In the genomic region with DNA sequence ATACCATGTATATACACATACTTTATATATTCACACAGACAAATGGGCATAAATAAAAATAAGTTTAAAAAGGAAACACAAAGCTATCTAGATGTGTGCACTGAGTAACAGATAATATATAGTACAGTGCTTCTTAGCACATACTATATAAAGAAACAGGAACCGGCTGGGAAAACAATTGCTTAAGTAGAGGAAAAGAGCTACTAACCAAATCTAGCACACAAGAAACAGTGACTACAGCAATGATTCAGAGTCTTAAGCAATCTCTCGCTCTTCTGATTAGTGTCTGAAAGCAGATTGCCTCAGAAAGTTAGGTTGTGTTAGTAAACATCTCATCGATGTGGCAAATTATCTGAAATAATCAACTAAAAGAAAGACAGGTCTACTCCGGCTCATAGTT, we compare ENCODE assay signal across 36 mouse cellular contexts. TPM values are rescaled to one million over a fixed set of nuclear protein-coding genes. Genes with fewer than 3 reads are reported as not detected.
A peak's percentile ranks its signal among the peaks of the same experiment; 100 is the strongest.
DNase-seq lines count a peak whose midpoint lies in the region; ATAC-seq and TF ChIP-seq lines count a peak whose summit lies in the region.
"Had no signal": no experiment of that assay in that cellular context is flagged by ENCODE, and none has a peak within 500 bp of the region (broad histone marks: within the 10 kb centered on the region; RNA-seq: fewer than 3 reads in every experiment).

No protein-coding gene starts in this region.

- no peak for TF ChIP-seq CTCF in layer of hippocampus, adult 2 months (conservative IDR thresholded peaks at IDR 0.05)
- TF ChIP-seq CTCF in liver, postnatal 0 days (IDR thresholded peaks at IDR 0.05; ENCODE audit: low read depth), result no peak

- no peaks in the 10 kb centered on the region for H3K9me3 ChIP-seq in liver, embryonic 12.5 days (replicated peaks)
- H3K9me3 ChIP-seq in liver, postnatal 0 days (ENCODE audit: low read length), result no peaks in the 10 kb centered on the region
- no peaks in the 10 kb centered on the region for H3K9me3 ChIP-seq in midbrain, embryonic 13.5 days
- H3K9me3 ChIP-seq: embryonic facial prominence, embryonic 13.5 days; forebrain, embryonic 12.5 days; heart, embryonic 13.5 days; intestine, embryonic 15.5 days; limb, embryonic 10.5 days; limb, embryonic 15.5 days; lung, embryonic 15.5 days; midbrain, embryonic 15.5 days; neural tube, embryonic 15.5 days had no signal

- H3K4me1 ChIP-seq in liver, embryonic 12.5 days, result peaks cover 75% of the 10 kb centered on the region
- peaks cover 18% of the 10 kb centered on the region for H3K4me1 ChIP-seq in liver, postnatal 0 days (ENCODE audit: insufficient read depth)
- no peaks in the 10 kb centered on the region for H3K4me1 ChIP-seq in midbrain, embryonic 13.5 days (replicated peaks)
- H3K4me1 ChIP-seq: embryonic facial prominence, embryonic 13.5 days; forebrain, embryonic 12.5 days; heart, embryonic 13.5 days; intestine, embryonic 15.5 days; limb, embryonic 10.5 days; limb, embryonic 15.5 days; lung, embryonic 15.5 days; midbrain, embryonic 15.5 days; neural tube, embryonic 15.5 days had no signal

- no peak for DNase-seq in layer of hippocampus, adult 2 months (ENCODE audit: low spot score in 2 of 2)
- no peak for DNase-seq in layer of hippocampus, postnatal 14 days (ENCODE audit: low spot score in 2 of 2)
- peak; percentile 54 for DNase-seq in adipocyte (ENCODE audit: low spot score)
- DNase-seq in liver, postnatal 0 days, result no peak
- no peak for DNase-seq in right cerebral cortex, postnatal 25 days
- DNase-seq in thymus, postnatal 36 days, result no peak
- DNase-seq: adrenal gland, adult 8-10 months; B cell, adult 2 months; cerebellum, adult 11 months; cerebellum, adult 9-10 months; cerebellum, postnatal 36 days; embryo, embryonic 11 days; forebrain, postnatal 0 days; gastrocnemius, postnatal 25 days; heart, adult 2 months; heart, postnatal 10 days; kidney, postnatal 4 days; lung, postnatal 4 days; right cerebral cortex, postnatal 14 days; thymus, adult 18-20 months; thymus, postnatal 4 days had no signal

- H3K9ac ChIP-seq in liver, embryonic 12.5 days, result peak overlapping the region; percentile 37
- H3K9ac ChIP-seq in liver, postnatal 0 days (replicated peaks), result no peak overlapping the region
- H3K9ac ChIP-seq in midbrain, embryonic 13.5 days (replicated peaks), result no peak overlapping the region
- H3K9ac ChIP-seq: embryonic facial prominence, embryonic 13.5 days; forebrain, embryonic 12.5 days; forebrain, postnatal 0 days; heart, embryonic 13.5 days; hindbrain, embryonic 14.5 days; intestine, embryonic 15.5 days; limb, embryonic 15.5 days; lung, embryonic 15.5 days; midbrain, embryonic 15.5 days; neural tube, embryonic 15.5 days had no signal

- peak overlapping the region; percentile 59 for H3K4me2 ChIP-seq in liver, embryonic 12.5 days
- H3K4me2 ChIP-seq in liver, postnatal 0 days (ENCODE audit: low read depth, low read length), result peak overlapping the region; percentile 1; the same call in 1 of the 2 replicates
- H3K4me2 ChIP-seq in midbrain, embryonic 13.5 days (replicated peaks), result no peak overlapping the region
- H3K4me2 ChIP-seq: embryonic facial prominence, embryonic 13.5 days; forebrain, embryonic 12.5 days; heart, embryonic 13.5 days; hindbrain, embryonic 14.5 days; intestine, embryonic 15.5 days; limb, embryonic 15.5 days; lung, embryonic 15.5 days; midbrain, embryonic 15.5 days; neural tube, embryonic 15.5 days had no signal

- no peak for ATAC-seq in liver, embryonic 12.5 days
- ATAC-seq in liver, postnatal 0 days, result no peak
- ATAC-seq in midbrain, embryonic 13.5 days, result no peak
- ATAC-seq: activated CD4-positive, CD25-positive, alpha-beta regulatory T cell, adult 4 months; forebrain, postnatal 0 days; midbrain, embryonic 15.5 days had no signal

- 59% methylated on average over 4 of the region's 4 CpGs for WGBS in liver, embryonic 12.5 days (ENCODE audit: insufficient replicate concordance)
- WGBS in liver, postnatal 0 days (ENCODE audit: insufficient replicate concordance), result 46% methylated on average over 4 of the region's 4 CpGs
- 90% methylated on average over 4 of the region's 4 CpGs for WGBS in midbrain, embryonic 13.5 days

- no peaks in the 10 kb centered on the region for H3K27me3 ChIP-seq in liver, embryonic 12.5 days (replicated peaks)
- H3K27me3 ChIP-seq in liver, postnatal 0 days (ENCODE audit: insufficient read depth, low read length), result no peaks in the 10 kb centered on the region
- no peaks in the 10 kb centered on the region for H3K27me3 ChIP-seq in midbrain, embryonic 13.5 days
- H3K27me3 ChIP-seq: embryonic facial prominence, embryonic 13.5 days; forebrain, embryonic 12.5 days; heart, embryonic 13.5 days; intestine, embryonic 15.5 days; limb, embryonic 15.5 days; lung, embryonic 15.5 days; midbrain, embryonic 15.5 days; neural tube, embryonic 15.5 days had no signal

- H3K4me3 ChIP-seq in layer of hippocampus, adult 2 months, result no peak overlapping the region
- H3K4me3 ChIP-seq in liver, embryonic 12.5 days, result 0 out of 2 replicates have a peak overlapping the region, but pooled peaks have one; percentile 2
- H3K4me3 ChIP-seq in liver, postnatal 0 days (ENCODE audit: low read depth, low read length), result no peak overlapping the region
- H3K4me3 ChIP-seq in midbrain, embryonic 13.5 days (replicated peaks), result no peak overlapping the region
- H3K4me3 ChIP-seq: embryonic facial prominence, embryonic 13.5 days; forebrain, embryonic 12.5 days; heart, adult 2 months; heart, embryonic 13.5 days; intestine, embryonic 15.5 days; limb, embryonic 10.5 days; limb, embryonic 15.5 days; lung, embryonic 15.5 days; midbrain, embryonic 15.5 days; neural tube, embryonic 15.5 days had no signal

- peak overlapping the region; percentile 77; the same call in 1 of the 2 replicates for H3K27ac ChIP-seq in layer of hippocampus, adult 2 months
- H3K27ac ChIP-seq in liver, embryonic 12.5 days, result peak overlapping the region; percentile 98
- peak overlapping the region; percentile 96 for H3K27ac ChIP-seq in liver, postnatal 0 days (ENCODE audit: low read depth)
- no peak overlapping the region for H3K27ac ChIP-seq in midbrain, embryonic 13.5 days
- H3K27ac ChIP-seq: embryonic facial prominence, embryonic 13.5 days; forebrain, embryonic 12.5 days; heart, adult 2 months; heart, embryonic 13.5 days; hindbrain, embryonic 14.5 days; intestine, embryonic 15.5 days; kidney, postnatal 0 days; limb, embryonic 10.5 days; limb, embryonic 15.5 days; lung, embryonic 15.5 days; midbrain, embryonic 15.5 days; neural tube, embryonic 15.5 days had no signal

- TF ChIP-seq EP300 in liver, postnatal 0 days (IDR thresholded peaks at IDR 0.05; ENCODE audit: low read depth), result no peak

- 0 out of 2 replicates have a peak, but pooled peaks cover 13% of the 10 kb centered on the region for H3K36me3 ChIP-seq in liver, embryonic 12.5 days
- no peaks in the 10 kb centered on the region for H3K36me3 ChIP-seq in liver, postnatal 0 days (replicated peaks; ENCODE audit: insufficient read depth, low read length)
- no peaks in the 10 kb centered on the region for H3K36me3 ChIP-seq in midbrain, embryonic 13.5 days
- H3K36me3 ChIP-seq: forebrain, embryonic 12.5 days; heart, embryonic 13.5 days; intestine, embryonic 15.5 days; limb, embryonic 10.5 days; limb, embryonic 15.5 days; lung, embryonic 15.5 days; midbrain, embryonic 15.5 days; neural tube, embryonic 15.5 days had no signal

RNA-seq across cellular contexts. Expression of a gene that starts 33.3 kb away (rescaled TPM):
- total RNA-seq in layer of hippocampus, adult 2 months (2021), result 10 to 100 TPM; 26.6 to 31.1 TPM
- 10 to 100 TPM; 20.5 to 22.4 TPM for total RNA-seq in layer of hippocampus, postnatal 14 days (2021)
- 5.5 and 6.0 TPM in 2 replicates for polyA plus RNA-seq in liver, embryonic 12.5 days (2016; fragmentation: Nextera tagmentation; extraction: Ambion mirVana)
- polyA plus RNA-seq in liver, postnatal 0 days (2015; fragmentation: Nextera tagmentation; extraction: Ambion mirVana), result 1.6 and 1.8 TPM in 2 replicates
- polyA plus RNA-seq in midbrain, embryonic 13.5 days (2015; fragmentation: Nextera tagmentation; extraction: Ambion mirVana), result 7.4 and 8.9 TPM in 2 replicates
- total RNA-seq: hematopoietic stem cell, adult 5-6 weeks had no signal
